Mouse (Mus musculus) limb, embryonic 11.5 days (tissue): ENCODE results near the gene Stk38. TPM values are rescaled to one million over a fixed set of nuclear protein-coding genes. Genes with fewer than 3 reads are reported as not detected.
A peak's percentile ranks its signal among the peaks of the same experiment; 100 is the strongest.

Experiments
- ATAC-seq: fragments of 200-750 bp; cut with Nextera tagmentation; 2 replicates; pipeline ENCODE4 v1.8.0; 2017; ENCODE audit warnings: low read depth; ENCODE audit not compliant: insufficient number of reproducible peaks, low FRiP score, low TSS enrichment
- DNase-seq: peaks from one replicate; pipeline ENCODE4 v3.0.0-alpha.2; 2015; ENCODE audit warnings: low spot score
- H3K27ac ChIP-seq: fragments of 300-500 bp; sonication (generic); replicated peaks from 2 replicates; pipeline ENCODE4 v1.5.1; 2014; ENCODE audit warnings: low read depth, mild to moderate bottlenecking, low read length
- H3K27me3 ChIP-seq: fragments of 300-500 bp; sonication (generic); 2 replicates; pipeline ENCODE4 v1.6.1; 2014; ENCODE audit warnings: mild to moderate bottlenecking, low read length, mixed read lengths; ENCODE audit not compliant: control insufficient read depth, insufficient read depth
- H3K36me3 ChIP-seq: fragments of 300-500 bp; sonication (generic); 2 replicates; pipeline ENCODE4 v1.6.1; 2014; ENCODE audit warnings: mild to moderate bottlenecking, low read length, moderate library complexity, mixed read lengths; ENCODE audit not compliant: control insufficient read depth, insufficient read depth
- H3K4me1 ChIP-seq: fragments of 300-500 bp; sonication (generic); 2 replicates; pipeline ENCODE4 v1.6.1; 2014; ENCODE audit warnings: low read length, mixed read lengths; ENCODE audit not compliant: control insufficient read depth, insufficient read depth
- H3K4me2 ChIP-seq: fragments of 300-500 bp; sonication (generic); 2 replicates; pipeline ENCODE4 v1.6.1; 2014; ENCODE audit warnings: low read depth, mild to moderate bottlenecking, moderate library complexity; ENCODE audit not compliant: severe bottlenecking
- H3K4me3 ChIP-seq: fragments of 300-500 bp; sonication (generic); 2 replicates; pipeline ENCODE4 v1.5.1; 2014; ENCODE audit warnings: low read depth, low read length
- H3K9ac ChIP-seq: fragments of 300-500 bp; sonication (generic); 2 replicates; pipeline ENCODE4 v1.6.1; 2014; ENCODE audit warnings: mild to moderate bottlenecking, low read length
- H3K9me3 ChIP-seq: fragments of 300-500 bp; sonication (generic); 2 replicates; pipeline ENCODE4 v1.6.1; 2016; ENCODE audit warnings: low read length; ENCODE audit not compliant: control insufficient read depth
- WGBS: fragments of 180-500 bp; shearing (Covaris S2); extraction: QIAGEN DNeasy Blood & Tissue Kit; methylation state at CpG from one replicate; pipeline ENCODE4 v1.1.7; 2014; 5-methylcytosine and 5-hydroxymethylcytosine counted together
- polyA plus RNA-seq: library from polyadenylated mRNA; unstranded; fragments of >200 nt; fragmentation: Nextera tagmentation; extraction: Ambion mirVana; gene quantifications from 2 replicates; pipeline ENCODE4 v1.2.1, GENCODE M21; 2014

Stk38 gene
- polyA plus RNA-seq, 1 experiment from 2014 or later: 125 TPM

- H3K9me3 ChIP-seq: 0 out of 2 replicates have a peak, but pooled peaks cover 3% of the 10 kb centered on the region
- no peak overlapping the region for H3K4me3 ChIP-seq
- H3K9ac ChIP-seq: no peak overlapping the region
- ATAC-seq (no peak), DNase-seq (no peak)
- H3K4me2 ChIP-seq: no peak overlapping the region
- no peak overlapping the region for H3K27ac ChIP-seq
- H3K27me3 ChIP-seq: no peaks in the 10 kb centered on the region
- H3K4me1 ChIP-seq: peaks cover 6% of the 10 kb centered on the region; the same call in 1 of the 2 replicates
- 26% methylated on average over 14 of the region's 14 CpGs for WGBS
- peaks cover 9% of the 10 kb centered on the region for H3K36me3 ChIP-seq
These were observed 43.0 kb upstream of the Stk38 start for GRCm38 (mm10) chr17:29050791-29051190.

GRCm38 (mm10) chr17:29049923-29050322 lies 42.1 kb upstream of the Stk38 start:
- H3K27me3 ChIP-seq: no peaks in the 10 kb centered on the region
- H3K9me3 ChIP-seq: 0 out of 2 replicates have a peak, but pooled peaks cover 3% of the 10 kb centered on the region

GRCm38 (mm10) chr17:29049508-29049889 lies 41.7 kb upstream of the Stk38 start:
- WGBS: 80% methylated on average over 5 of the region's 5 CpGs
- Histone ChIP-seq H3K36me3 (peaks cover 14% of the 10 kb centered on the region), H3K27ac (no peak overlapping the region), H3K4me2 (no peak overlapping the region), H3K27me3 (no peaks in the 10 kb centered on the region), H3K9ac (no peak overlapping the region), H3K4me3 (no peak overlapping the region), H3K4me1 (peaks cover 4% of the 10 kb centered on the region; the same call in 1 of the 2 replicates), H3K9me3 (0 out of 2 replicates have a peak, but pooled peaks cover 3% of the 10 kb centered on the region)
- ATAC-seq (no peak), DNase-seq (no peak)

More at GRCm38 (mm10) chr17:29049923-29050322, 42.1 kb upstream of the Stk38 start:
- Histone ChIP-seq H3K27ac (no peak overlapping the region), H3K36me3 (peaks cover 12% of the 10 kb centered on the region), H3K9ac (no peak overlapping the region), H3K4me1 (peaks cover 4% of the 10 kb centered on the region; the same call in 1 of the 2 replicates), H3K4me2 (no peak overlapping the region), H3K4me3 (no peak overlapping the region)
- 73% methylated on average over 7 of the region's 7 CpGs for WGBS
- DNase-seq (no peak), ATAC-seq (no peak)

- Histone ChIP-seq H3K9ac (no peak overlapping the region), H3K4me2 (no peak overlapping the region), H3K36me3 (peaks cover 17% of the 10 kb centered on the region), H3K27ac (no peak overlapping the region), H3K4me1 (peaks cover 4% of the 10 kb centered on the region; the same call in 1 of the 2 replicates), H3K9me3 (0 out of 2 replicates have a peak, but pooled peaks cover 3% of the 10 kb centered on the region), H3K27me3 (no peaks in the 10 kb centered on the region), H3K4me3 (no peak overlapping the region)
- DNase-seq: peak; percentile 94
- ATAC-seq: 0 out of 2 replicates have a peak, but pooled peaks have one; percentile 32
- 19% methylated on average over 13 of the region's 13 CpGs for WGBS
These were observed 41.1 kb upstream of the Stk38 start for GRCm38 (mm10) chr17:29048748-29049507.

GRCm38 (mm10) chr17:29047697-29048514 lies 40.1 kb upstream of the Stk38 start:
- DNase-seq: no peak
- H3K27ac ChIP-seq: no peak overlapping the region
- WGBS: 72% methylated on average over 3 of the region's 3 CpGs

GRCm38 (mm10) chr17:29046863-29047262 lies 39.1 kb upstream of the Stk38 start:
- H3K4me3 ChIP-seq: no peak overlapping the region

More at GRCm38 (mm10) chr17:29047697-29048514, 40.1 kb upstream of the Stk38 start:
- Histone ChIP-seq H3K4me1 (peaks cover 4% of the 10 kb centered on the region; the same call in 1 of the 2 replicates), H3K4me3 (no peak overlapping the region), H3K9ac (no peak overlapping the region), H3K4me2 (no peak overlapping the region), H3K27me3 (no peaks in the 10 kb centered on the region), H3K36me3 (peaks cover 23% of the 10 kb centered on the region), H3K9me3 (0 out of 2 replicates have a peak, but pooled peaks cover 3% of the 10 kb centered on the region)
- no peak for ATAC-seq

GRCm38 (mm10) chr17:29045741-29046530 lies 38.1 kb upstream of the Stk38 start:
- Histone ChIP-seq H3K9me3 (0 out of 2 replicates have a peak, but pooled peaks cover 3% of the 10 kb centered on the region), H3K36me3 (peaks cover 24% of the 10 kb centered on the region), H3K27me3 (no peaks in the 10 kb centered on the region), H3K4me3 (no peak overlapping the region), H3K9ac (no peak overlapping the region), H3K4me1 (peaks cover 4% of the 10 kb centered on the region; the same call in 1 of the 2 replicates), H3K4me2 (no peak overlapping the region), H3K27ac (no peak overlapping the region)
- 75% methylated on average over 12 of the region's 12 CpGs for WGBS
- DNase-seq (no peak), ATAC-seq (no peak; the same call in 1 of the 2 replicates)

More at GRCm38 (mm10) chr17:29046863-29047262, 39.1 kb upstream of the Stk38 start:
- H3K4me2 ChIP-seq: no peak overlapping the region
- H3K9ac ChIP-seq: no peak overlapping the region
- DNase-seq: no peak
- no peak overlapping the region for H3K27ac ChIP-seq
- H3K36me3 ChIP-seq: peaks cover 23% of the 10 kb centered on the region
- peaks cover 4% of the 10 kb centered on the region; the same call in 1 of the 2 replicates for H3K4me1 ChIP-seq
- no peak for ATAC-seq
- 86% methylated on average over 2 of the region's 3 CpGs for WGBS
- no peaks in the 10 kb centered on the region for H3K27me3 ChIP-seq
- H3K9me3 ChIP-seq: 0 out of 2 replicates have a peak, but pooled peaks cover 3% of the 10 kb centered on the region
